Mouse (Mus musculus) left cerebral cortex, postnatal 4 days (tissue): ENCODE measurements around the gene Slfn14. TPM values are rescaled to one million over a fixed set of nuclear protein-coding genes. Genes with fewer than 3 reads are reported as not detected.
"Not testable (repeated sequence)": the region's sequence is repeated elsewhere in the genome, so short reads cannot be mapped to it uniquely, and the experiment has no call there.

Experiments used
- DNase-seq: peaks from one replicate; pipeline ENCODE4 v3.0.0-alpha.2; 2022
- intact Hi-C: fragments of 180-260 bp; cut with DNase I; formaldehyde crosslinking; loops from one replicate; pipeline ENCODE4 v1.15.1; 2025
- total RNA-seq, 2 experiments: library from RNA; stranded (reverse); gene quantifications; 2 replicates each; pipeline ENCODE4 v1.2.3; 2021

Gene Slfn14
- not detected for total RNA-seq

DNA sequence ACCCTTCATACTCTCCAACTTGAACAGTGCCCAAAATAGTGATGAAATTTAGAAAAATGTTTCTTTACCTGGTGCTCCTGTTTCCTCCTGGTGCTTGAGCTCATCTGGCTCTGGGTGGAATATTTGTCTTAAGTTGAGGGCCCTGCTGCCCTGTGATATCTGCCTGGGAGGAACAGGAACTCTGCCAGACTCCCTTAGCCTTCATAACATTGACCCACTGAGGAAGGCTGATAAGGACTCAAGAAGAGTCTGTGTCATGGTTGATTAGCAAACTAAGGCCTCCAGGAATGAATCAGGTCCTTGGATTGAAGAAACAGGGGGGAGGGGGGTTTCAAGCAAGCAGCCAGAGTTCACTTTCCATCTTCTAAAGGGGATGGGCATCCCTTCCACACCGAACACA, at the start of gene Slfn14:
Gene Slfn14 (minus strand): TSS at position 161 of the 400 bp plus-strand sequence.
- intact Hi-C loops: no loop called here

DNA sequence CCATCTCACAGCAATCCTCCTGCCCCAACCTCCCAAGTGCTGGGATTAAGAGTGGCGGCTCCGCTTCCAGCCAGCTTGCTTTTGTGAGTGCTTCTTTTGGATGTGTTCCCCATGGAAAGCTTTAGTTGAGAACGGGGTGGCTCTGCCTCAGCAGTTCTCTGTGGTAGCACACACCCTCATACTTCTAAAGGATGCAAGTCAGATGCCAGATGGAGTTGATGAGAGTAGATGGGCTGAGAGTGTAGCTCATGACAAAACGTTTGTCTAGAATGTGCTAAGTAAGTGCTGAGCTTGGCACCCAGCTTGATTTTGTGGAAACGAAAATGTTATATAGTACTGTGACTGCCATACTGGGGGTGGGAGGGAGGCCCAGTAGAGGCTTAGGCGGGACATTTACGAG, 49.3 kb upstream of the Slfn14 start:
- intact Hi-C loops: no loop called here
- no peak for DNase-seq

More for the DNA sequence above, at the start of gene Slfn14:
- DNase-seq: no peak

DNA sequence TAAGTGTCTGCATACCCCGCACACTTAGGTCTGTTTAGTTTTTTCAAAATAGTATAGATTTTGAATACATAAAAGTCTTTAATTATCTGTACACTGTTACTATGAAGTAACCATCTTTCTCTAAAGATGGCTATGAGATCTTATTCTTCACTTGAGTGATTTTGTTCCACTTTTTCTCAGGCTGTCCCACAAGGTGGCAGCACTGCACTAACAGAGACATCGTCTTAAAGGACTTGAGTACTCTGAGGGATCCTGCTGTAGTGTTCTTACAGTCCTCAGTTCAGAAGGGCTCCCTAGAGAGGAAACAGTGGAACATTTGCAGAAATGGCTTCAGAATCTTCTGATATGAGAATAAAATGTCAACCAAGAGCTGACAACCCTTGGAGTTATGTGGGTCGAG, 40.9 kb upstream of the Slfn14 start:
- peak; percentile 60 for DNase-seq
- intact Hi-C loops: loop anchor here (10.0 kb wide), 1 partner anchor 97 kb away; the partner anchor contains the start of gene Gas2l2

DNA sequence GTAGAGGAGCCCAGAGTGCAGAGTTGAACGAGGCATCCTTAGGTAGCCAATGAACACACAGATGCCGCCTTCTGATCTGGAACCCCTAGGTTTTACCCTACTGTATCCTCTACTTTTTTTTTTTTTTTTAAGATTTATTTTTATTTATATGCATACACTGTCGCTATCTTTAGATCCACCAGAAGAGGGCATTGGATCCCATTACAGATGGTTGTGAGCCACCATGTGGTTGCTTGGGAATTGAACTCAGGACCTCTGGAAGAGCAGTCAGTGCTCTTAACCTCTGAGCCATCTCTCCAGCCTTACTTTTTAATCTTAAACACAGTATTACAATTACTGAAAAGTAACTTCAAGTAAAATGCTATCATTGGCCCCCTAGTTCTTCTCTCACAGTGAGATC, 40.2 kb upstream of the Slfn14 start:
- DNase-seq: not testable (repeated sequence)
- intact Hi-C loops: loop anchor here (10.0 kb wide), 1 partner anchor 98 kb away; the partner anchor contains the start of gene Gas2l2

DNA sequence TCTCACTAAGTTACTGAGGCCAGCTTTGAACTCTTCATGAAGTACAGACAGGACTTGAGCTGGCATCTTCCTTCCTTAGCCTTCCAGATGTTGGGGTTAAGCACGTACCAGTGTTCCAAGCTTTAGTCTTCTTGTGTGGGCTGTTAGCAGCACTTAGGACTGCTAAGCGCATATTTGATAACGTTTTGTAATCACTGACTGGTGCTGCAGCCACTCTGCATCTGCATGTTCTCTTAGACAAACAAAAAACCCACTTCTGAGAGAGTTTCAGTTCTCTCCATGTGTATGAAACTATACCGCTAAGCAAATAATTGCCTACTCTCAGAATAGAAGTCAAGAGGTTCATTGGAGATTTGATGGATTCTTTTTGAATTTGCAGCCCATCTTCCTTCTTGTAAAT, 32.5 kb upstream of the Slfn14 start:
- no peak for DNase-seq
- intact Hi-C loops: loop anchor here (10.0 kb wide), 1 partner anchor 176 kb away; no protein-coding TSS in a partner anchor

DNA sequence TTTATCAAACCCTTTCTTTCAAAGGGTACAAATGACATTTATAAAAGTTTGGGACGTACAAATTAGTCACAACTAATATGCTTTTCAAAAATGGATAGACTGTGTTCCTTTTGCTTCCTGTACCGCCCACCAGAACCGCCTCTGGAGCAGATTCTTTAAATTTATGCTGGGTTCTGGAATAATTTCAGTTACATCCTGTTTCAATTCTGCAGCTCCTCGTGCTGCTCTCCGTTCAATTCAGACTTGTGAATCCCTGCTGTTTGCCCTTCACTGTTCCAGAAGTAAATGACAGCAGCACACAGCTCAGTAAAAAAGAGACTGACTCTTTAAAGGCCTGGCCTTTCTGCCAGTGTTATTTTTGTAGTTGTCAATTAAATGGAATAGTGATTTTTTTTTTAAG, 25.9 kb upstream of the Slfn14 start:
- DNase-seq: no peak
- intact Hi-C loops: loop anchor here (10.0 kb wide), 1 partner anchor 182 kb away; no protein-coding TSS in a partner anchor

DNA sequence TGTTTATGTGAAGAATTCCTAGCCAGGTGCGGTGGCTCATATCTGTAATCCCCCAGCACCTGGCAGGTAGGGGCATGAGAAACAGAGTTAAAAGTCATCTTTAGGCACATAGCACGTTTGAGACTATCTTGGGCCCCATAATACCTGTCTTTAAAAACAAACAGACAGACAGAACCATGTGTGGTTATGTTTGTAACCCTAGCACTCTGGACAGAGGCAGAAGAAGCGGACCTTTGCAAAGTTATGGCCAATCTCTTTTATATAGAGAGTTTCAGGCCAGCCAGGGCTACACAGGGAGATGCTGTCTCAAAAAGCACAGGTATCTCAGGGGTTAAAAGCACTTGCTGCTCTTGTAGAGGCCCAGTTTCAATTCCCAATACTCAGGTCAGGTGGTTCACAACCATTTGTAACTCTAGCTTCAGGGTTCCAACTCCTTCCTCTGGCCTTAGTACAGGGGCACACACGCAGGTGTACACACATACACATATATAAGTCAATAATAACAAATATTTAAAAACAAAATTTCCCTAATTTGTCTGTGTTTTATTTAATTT, 20.3 kb upstream of the Slfn14 start:
- intact Hi-C loops: no loop called here
- no peak for DNase-seq

DNA sequence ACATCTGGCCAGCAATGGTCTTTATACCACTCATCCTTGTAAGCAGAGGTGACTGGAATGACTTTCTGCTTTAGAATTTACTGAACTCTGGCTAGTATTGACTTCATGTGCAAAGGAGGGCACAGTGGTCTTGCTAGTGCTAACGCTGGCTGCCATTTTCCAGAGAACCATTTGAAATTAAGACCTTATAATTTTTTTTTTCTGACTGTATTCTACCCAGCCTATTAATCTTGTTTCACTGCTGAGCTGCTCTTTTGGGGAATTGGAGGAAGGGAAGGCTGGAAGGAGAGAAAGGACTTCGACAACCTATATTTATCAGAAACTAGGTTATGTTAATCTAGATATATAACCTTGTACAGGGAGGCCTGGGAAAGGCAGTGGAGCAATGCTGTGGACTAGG, 18.0 kb upstream of the Slfn14 start:
- DNase-seq: no peak
- intact Hi-C loops: no loop called here

DNA sequence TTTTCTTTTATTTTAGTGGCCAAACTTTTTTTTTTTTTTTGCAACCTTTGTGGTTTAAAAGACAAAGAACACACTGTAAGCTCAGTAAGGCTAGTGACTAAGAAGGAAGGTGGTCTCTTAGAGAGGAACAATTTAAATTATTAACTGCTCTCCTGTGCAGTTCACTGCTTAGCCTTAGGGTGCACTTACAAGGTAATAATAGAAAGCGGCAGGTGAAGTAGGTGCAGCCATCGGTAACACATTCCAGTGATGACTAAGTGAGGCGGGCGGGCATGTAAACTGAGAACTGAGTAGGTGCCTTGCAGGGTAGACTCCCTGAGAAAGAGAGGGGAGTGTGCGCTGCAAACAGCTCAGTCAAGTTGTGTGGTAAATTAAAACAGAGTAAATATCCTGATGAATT, 17.2 kb upstream of the Slfn14 start:
- no peak for DNase-seq
- intact Hi-C loops: no loop called here

DNA sequence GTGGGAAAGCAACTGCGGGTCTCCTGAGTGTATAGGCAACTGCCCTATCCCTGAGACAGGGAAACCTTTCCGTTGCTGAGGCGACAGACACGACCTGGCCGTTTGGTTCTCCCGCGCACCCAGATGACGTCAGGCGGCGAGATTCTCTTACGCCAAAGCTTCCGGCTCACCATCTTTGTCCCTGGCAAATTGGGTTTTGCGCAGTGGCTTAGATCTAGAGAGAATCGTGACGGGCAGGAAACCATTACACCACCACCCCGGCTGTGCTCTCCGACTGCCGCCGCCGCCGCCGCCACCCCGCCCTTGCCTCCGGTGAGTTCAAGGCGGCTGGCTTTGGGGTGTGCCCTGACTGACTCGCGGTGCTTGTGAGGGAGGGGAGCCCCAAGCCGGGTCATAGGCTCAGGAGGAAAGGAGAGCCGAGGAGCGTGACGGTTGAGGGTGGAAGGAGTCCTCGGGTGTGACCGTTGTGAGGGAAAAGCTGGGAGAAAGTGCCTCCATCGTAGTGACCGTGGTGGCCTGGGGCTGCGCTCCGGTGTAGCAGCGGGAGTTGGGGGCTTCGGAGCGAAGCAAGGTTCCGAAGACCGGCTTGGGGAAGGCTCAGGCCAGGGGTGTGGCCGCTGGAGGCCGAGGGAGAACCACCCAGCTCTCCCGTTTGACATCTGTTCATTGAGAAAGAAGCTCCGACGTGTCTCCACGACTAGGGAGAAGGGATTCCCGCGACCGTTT, 16.2 kb upstream of the Slfn14 start, which contains the start of gene Pex12:
Gene Pex12 (minus strand): TSS at position 61 of the 726 bp plus-strand sequence.
- peak; percentile 96 for DNase-seq

DNA sequence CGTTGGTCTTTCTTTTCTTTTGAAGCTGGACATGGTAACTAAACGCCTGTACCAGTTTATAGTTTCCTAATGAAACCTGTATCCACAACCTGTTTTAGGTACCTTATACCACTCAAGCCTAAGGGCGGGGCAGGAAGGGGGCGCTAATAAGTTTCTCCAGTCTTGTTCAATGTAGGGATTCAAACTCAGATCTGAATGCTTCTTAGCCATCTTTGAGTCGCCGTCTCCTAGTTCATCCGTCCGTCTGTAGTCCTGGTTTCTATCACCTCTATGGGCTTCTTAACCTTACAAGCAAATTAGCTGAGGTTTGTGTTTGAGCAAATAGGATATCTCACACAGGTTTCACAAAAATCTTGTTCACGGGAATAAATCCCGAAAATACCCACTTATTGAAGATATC, 15.6 kb upstream of the Slfn14 start:
- intact Hi-C loops: no loop called here

More for the DNA sequence above, 16.2 kb upstream of the Slfn14 start, which contains the start of gene Pex12:
- intact Hi-C loops: no loop called here

DNA sequence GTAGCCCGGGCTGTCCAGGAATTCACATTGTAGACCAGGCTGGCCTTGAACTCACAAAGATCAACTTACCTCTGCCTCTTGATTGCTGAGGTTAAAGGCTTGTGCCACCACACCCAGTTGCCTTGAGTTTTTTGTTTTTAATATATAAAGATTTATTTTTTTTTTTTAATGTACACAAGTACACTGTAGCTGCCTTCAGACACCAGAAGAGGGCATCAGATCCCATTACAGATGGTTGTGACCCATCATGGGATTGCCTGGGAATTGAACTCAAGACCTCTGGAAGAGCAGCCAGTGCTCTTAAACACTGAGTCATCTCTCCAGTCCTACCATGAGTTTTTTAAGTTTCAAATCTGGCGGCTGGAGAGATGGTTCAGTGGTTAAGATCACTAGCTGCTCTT, 14.9 kb upstream of the Slfn14 start:
- intact Hi-C loops: no loop called here

More for the DNA sequence above, 15.6 kb upstream of the Slfn14 start:
- no peak for DNase-seq

DNA sequence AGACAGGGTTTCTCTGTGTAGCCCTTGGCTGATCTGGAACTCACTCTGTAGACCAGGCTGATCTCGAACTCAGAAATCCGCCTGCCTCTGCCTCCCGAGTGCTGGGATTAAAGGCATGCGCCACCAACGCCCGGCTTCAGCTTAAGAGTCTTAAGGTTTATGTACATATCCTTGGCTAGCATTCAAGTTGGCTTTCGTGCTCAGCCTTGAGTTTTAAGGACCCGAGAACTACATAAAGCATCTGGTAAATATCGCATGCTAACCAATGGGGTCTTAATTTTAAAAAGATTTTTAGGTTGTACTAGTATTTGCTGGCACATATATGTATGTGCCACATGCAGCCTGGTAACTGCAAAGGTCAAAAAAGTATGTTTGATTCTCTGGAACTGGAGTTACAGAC, 13.2 kb upstream of the Slfn14 start:
- DNase-seq: no peak
- intact Hi-C loops: no loop called here

More for the DNA sequence above, 14.9 kb upstream of the Slfn14 start:
- no peak for DNase-seq

DNA sequence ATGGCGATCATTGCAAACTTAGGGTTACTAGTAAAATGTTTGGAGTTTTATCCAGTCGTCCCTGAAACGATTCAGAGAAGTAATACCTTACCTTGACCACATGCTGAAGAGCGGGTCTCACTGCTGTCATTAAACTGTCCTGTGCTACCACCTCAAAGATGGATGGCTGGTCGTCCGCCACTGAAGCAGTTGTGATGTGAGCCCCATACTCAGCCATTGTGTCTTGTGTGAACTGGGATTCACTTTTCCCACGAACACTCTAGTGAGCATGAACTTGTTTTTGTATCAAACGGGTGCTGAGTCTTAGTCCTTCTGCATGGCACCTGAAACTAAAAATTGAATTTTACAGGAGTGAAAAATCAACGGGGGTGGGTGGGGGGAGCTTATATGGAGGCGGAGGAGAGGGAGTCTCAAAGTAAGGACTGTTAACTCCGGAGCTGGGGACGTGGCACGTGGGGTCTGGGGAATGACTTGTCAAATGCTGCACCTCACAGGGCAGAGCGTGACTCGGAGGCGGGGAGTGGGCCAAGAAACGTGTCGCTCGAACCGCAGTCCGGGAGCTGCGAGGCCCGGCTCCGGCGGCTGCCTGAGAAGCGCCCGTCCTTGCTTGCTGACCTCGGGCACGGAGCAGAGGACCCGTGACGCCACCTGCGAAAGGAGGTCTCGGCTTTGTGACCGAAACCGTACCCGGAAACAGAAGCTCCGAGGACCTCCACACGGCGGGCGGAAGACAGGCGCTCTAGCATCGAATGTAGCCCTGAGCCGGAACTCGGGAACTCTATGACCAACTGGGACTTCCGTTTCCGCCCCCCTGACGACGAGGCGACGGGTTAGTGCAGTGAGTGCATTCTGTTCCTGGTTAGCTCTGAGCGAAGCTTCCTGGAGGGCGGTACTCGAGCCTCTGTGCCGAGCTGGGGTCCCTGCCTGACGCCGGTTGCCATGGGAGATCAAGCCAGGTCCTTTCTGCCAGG, 12.0 kb upstream of the Slfn14 start, which contains the start of gene Ap2b1:
Gene Ap2b1 (plus strand): TSS at position 800 of the 971 bp plus-strand sequence.
- intact Hi-C loops: no loop called here
- peak; percentile 93 for DNase-seq

DNA sequence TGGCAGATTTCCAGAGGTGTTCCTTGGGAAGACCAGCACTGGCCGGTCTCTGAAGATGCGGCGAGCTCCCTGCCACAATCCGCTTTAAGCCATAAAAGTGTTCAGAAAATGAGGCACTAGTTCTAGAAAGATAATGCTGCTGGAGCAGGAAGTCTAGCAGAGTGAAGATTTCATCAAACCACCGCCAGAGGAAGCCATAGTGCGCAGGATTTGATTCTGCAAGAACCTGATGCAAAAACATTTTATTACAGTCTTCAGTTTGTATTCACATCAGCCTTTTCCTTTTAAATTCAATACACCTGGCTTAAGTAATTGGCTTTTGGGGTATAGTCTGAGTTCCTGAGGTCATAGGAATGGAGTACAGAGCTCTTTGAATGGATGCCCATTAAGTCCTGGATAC, 11.3 kb upstream of the Slfn14 start:
- DNase-seq: no peak
- intact Hi-C loops: no loop called here

DNA sequence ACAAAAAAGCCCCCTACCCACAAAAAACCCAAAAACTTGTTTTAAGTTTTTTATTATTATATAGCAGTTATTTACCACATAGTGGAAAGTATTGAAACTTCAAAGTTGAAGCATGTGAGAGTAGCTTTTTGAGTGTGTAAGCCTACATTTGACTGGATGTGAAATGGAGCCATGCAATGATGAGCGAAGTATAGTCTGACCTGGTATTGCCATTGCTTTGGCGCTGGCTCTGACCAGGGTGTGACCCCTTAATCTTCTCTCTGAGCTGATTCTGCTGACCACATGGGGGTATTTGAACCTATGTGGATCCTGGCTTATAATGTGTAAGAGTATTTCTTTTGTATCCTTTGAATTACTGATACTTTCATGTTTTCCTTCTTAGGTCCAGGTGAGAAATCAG, 7.6 kb upstream of the Slfn14 start:
- DNase-seq: no peak
- intact Hi-C loops: no loop called here

DNA sequence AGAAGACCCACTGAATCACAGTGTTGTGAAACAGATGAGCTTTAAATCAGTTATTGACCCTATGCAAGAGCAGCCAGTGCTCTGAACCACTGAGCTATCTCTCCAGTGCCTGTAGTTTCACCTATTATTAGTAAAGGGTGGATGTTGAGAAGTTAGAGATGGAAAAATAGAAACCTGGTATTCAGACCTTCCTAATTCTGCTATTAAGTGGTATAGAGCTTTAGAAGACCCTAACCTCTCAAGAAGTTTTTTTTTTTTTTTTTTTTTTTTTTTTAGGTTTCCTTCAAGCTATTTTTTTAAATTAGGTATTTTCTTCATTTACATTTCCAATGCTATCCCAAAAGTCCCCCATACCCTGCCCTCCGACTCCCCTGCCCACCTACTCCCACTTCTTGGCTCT, 6.7 kb upstream of the Slfn14 start:
- intact Hi-C loops: no loop called here
- DNase-seq: no peak

DNA sequence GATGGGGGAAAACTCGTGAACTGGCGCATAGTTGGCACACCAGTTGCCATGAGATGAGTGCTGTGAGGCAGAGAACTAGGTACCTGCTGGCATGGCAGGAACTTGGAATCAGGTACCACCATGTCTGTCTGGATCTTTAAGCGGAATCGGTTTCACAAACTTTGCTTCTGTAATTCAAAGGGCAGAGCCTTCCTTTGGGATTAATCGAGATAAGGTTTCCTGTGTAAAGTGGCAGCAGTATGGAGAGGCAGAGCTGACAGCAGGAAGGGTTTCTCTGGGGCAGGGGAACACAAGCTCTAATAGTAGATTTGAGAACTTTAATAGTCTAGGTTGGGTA, 5.7 kb upstream of the Slfn14 start:
- no peak for DNase-seq
- intact Hi-C loops: no loop called here

DNA sequence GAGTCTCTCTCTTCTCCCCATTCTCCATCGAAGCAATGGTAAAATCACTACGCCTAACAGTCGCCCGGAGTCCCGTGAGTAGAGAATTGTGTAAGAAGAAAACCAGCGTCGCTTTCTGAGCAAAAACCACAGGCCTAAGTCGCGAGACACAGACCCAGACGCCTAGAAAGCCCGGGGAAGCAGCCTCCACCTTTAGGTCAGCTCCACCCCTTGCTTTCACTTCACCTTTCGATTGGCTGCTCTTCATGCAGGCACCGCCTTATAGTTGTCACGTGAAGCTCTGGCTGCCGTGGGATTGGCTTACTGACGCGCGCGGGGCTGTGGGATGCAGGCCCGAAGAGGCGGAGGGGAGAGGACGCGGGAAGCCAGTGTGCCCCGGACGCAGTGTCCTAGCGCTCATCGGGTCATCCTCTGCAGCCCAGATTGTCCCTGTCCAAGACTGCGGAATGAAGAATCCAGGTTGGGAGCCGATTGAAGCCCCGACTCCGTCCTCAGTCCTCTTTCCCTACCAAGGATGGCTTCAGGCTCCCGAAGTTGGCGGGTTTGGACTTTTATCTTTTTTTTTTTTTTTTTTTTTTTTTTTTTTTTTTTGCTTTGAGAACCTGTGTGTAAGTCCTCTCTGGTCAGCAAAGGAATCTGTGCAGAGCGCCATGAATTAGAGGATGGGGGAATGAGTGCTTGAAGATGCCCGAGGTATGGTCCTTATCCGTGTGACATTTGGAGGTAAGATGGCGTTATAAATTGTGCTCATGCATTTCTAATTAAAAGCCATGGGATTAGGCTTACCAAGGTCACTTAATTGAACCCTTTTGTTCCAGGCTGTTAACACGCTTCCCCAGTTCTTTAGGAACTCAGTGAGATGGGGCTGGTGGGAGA, 5.1 kb upstream of the Slfn14 start:
- intact Hi-C loops: no loop called here

DNA sequence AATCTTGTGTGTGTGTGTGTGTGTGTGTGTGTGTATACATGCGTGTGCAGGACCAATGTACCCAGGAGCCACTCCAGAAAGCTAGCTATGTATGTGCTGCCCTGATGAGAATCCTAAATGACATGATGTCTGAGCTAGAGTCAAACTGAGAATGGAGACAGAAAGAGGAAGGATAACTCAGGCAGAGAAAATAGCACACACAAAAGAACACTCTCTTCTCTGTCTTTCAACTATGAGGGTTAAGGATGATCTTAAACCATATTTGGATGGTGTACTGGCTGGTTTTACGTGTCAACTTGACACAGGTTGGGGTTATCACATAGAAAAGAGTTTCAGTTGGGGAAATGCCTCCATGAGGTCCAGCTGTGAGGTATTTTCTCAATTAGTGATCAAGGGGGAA, 3.1 kb upstream of the Slfn14 start:
- no peak for DNase-seq
- intact Hi-C loops: no loop called here

More for the DNA sequence above, 5.1 kb upstream of the Slfn14 start:
- peak; percentile 95 for DNase-seq
